Mouse (Mus musculus) adrenal gland, postnatal 36 days (tissue): ENCODE measurements at regions not wholly inside any gene's neighbourhood (a gene's known extent, or its start where the extent isn't known, plus 50 kb on each side); places are given as distances from the start of the nearest gene placed in this dataset.

Source experiments
- DNase-seq, 2 experiments: peaks; one replicate each; pipeline ENCODE4 v3.0.0; 2021; ENCODE audit warnings: mixed read lengths in 1 of 2

DNA sequence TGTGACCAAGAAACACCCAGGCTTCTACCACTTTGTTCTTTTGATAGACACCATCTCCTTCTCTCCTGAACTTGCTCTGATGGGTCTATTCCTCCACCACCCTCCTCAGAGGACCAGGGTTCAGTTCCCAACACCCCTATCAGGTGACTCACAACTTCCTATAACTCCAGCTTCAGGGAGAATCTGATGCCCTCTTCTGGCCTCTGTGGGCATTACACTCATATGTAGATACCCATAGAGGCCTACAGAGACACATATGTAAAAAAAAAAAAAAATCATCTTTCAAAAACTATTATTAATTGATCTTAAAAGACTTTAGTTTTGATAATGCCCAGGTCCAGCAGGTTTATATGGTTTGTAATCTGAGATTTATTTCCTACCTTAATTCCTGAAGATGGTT lies 505.9 kb upstream of the Tmem132c start:
- no peak for DNase-seq

DNA sequence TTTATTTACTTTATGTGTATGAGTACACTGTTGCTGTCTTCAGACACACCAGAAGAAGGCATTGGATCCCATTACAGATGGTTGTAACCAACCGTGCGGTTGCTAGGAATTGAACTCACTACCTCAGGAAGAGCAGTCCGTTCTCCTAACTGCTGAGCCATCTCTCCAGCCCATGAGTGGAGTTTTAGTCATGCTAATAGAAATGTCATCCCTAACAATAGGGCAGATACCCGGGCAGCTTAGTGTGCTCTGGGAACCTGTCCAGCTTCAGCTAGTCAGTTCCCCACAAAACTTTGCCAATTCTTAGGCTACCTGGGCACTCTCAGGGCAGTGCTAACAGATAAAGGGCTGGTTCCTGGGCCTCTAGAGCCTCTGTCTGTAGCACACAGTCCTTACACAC lies 503.9 kb upstream of the Tmem132c start:
- no peak for DNase-seq

DNA sequence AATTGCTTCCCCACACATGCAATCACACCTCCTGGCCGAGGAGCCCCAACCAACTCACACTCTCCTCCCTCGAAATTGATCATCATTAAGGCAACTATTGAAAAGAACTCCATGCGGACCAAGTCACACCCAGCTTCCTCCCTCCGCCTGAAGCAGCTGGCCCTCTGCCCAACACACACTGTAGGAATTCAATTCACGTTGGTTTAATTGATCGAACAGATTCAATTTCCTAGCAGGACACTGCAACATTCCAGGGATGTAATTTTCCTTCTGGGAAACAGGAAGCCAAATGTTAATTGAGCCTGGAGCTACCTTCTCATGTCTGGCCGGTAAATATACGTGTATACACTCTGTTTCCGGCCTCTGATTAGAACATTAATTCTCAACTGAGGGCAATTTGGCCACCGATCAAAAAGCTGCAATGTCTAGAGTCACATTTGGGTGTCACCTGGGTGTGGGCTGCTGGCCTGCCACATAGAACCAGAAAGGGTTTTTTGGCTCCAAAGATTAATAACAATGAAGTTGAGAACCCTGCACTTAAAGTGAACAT lies 500.7 kb upstream of the Tmem132c start:
- DNase-seq: no peak

DNA sequence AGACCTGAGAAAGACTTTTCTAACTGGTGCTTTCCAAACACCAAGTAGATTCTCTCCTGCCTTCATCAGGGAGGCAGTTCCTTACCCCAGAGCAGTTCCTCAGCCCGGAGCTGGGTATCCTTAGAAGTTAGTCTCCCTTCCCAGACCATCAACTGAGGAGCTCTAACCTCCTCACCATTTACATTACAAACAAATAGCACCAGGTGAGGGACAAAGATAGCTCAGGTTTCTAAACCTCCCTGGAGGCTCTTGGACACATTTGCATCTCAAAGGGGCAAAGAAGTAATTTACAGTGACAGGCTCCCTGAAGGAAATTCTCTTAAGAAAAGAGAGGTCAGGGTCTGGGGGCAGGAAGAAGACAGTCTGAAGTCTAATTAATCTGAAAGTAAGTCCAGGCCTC lies 486.5 kb upstream of the Tmem132c start:
- DNase-seq: no peak

DNA sequence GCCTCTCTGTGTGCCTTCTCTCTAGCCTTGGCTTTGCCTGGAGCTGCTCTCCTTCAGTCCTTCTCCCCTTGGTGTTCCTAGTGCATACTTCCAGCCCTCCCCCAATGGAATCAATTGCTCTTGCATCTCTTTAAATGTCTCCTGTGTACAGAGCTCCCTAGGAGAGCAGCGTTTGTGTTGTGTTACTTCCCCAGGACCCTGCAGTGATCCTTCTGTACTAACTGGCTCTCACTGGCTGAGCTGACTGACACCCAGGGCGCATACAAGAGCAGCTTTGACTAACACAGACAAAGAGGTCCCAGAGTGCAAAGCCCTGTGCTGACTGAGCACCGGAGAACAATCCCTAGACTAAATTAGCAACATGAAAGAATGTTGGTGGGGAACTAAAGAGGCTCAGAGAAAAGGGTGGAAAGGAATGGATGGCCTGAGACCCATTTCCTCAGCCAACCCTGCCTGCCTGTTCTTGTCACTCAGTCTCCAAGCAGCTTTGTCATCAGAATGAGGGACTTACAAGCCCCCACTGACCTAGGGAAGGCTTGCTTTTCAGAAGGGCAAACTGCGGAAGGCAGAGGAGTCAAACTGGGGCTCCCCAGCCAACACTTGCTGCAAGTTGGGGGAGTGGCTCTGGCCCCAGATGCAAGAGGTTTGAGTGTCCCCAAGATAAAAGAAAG lies 476.4 kb upstream of the Tmem132c start:
- DNase-seq: no peak

DNA sequence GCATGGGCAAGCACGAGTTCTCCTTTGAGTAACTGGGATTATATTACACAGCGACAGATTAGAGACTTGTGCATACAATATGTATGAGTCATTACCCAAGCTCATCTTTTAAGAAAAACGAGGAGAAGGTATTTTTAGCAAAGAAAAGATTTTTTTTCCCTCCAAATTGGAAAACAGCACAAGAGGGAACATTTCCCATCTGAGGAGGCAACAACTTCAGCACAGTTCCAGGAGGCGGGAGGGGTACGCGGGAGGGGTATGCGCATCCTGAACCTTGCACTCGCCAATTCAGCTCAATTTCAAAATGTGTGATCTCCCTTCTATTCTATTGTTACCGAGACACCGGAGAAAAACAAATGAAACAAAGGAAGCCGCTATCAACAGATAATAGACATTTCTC lies 472.6 kb upstream of the Tmem132c start:
- DNase-seq: no peak

DNA sequence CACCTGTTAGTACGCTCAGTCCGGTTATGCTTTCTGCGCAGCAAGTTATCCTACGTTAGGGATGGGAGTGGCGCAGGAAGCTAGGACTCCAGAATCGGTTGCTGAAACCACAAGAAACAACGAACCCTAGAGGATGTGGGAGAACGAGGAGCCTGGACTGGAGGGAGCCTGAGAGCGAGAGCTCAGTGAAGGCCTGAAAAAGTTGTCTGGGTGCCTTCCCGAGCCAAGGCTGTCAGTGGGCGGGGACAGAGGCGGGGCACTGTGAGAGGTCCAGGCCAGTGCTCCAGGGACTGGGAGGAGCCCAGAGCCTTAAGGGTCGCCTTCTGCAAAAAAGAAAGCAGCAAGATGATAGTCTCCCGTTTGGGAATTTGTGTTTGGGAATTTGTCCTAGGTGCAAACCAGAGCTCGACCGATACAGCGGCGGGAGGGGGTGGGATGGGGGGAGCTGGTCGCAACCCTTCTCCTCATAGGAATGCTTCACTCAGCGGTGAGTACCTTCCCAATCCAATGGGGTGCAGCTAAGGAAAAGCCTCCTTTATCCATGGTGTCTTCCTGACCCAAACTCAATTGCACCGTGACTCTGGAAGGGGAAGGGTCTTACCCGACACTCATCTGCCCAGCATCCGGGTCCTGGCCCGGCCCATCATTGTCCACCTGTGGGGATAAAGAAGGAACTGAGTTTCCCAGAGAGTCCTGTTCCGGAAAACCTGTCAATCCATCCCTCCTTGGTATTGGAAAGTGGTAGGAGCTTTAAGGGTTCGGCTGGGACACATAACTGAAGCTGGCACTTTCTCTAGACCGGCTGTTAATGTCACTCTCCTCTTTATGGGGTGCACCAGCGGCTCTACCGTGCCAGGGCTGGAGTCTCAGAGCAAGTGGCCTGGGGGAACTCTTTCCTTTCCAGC lies 453.6 kb upstream of the Tmem132c start:
- DNase-seq: peak; percentile 86 to 87

DNA sequence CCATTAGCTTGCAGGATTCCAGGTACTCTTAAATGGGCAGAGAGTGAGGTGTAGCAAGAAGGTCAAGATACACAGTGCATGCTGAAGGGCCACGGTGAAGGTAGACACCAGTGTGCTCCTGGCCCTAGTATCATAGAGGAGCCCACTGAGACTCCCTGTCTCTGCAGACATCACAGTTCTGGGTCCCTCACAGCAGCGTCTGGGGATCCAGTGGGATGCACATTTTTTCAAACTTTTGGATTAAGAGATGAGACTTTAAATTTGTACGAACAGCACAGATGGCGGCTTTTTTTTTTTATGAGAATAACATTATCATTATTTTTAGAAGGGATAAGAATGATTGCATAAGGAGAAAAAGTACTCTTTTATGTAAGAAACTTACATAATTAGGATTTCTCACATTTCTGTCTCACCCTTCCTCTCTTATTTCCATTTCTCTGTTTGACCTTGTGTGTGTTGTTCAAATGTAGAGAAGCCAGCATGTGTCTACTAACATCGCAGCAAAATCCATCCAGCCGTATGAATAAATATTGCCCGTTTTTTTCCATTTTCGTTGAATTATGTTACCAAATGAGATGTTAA lies 441.8 kb upstream of the Tmem132c start:
- DNase-seq: no peak

DNA sequence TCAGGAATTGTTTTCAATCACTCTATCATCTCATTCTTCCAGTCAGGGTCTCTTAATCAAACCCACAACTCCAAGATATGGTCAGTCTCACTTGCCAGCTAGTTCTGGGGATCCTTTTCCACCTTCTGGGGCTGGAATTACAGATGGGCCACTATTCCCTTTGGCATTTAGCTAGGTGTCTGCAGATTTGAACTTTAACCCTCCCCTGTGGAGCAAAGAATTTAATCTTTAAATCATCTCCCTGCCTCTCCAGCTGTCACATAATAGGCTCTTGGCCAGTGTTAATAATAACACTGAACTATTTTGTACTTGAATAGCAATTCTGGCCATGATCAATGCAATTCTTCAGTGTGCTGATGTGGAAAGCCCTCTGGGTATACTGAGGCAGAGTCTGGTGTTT lies 435.0 kb upstream of the Tmem132c start:
- no peak for DNase-seq

DNA sequence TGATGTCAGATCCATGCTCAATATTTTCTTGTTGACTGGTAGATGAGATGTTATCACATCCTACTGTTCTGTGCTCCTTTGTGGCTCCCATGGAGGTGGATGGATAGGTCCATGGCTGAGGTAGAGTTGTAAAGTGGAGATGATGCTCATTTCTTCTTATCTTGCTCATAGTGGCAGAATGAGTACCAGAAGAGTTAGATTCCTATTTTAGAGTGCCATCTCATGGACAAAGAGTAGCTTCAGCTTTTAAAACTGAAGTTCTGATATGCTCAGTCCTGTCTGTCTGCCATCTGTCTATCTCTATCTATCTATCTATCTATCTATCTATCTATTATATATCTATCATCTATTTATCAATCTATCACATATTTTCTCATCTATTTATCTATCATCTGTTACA lies 425.5 kb upstream of the Tmem132c start:
- no peak for DNase-seq

DNA sequence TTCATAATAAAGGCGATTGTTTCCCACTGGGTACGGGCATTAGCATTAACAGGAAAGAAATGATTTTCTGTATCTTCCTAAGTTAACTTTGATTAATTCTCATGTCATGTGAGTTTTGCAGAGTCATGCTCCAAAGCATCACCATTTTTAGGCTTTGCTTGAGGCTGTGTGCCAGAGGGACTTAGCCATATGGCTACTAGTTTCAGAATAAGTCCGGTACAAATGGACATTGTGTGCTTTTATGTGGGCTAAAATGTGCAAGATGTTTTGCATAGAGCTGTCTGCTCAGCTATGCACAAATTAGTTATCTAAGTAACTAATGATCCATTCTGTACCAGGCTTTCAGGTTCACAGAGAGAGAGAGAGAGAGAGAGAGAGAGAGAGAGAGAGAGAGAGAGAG lies 406.2 kb upstream of the Tmem132c start:
- no peak for DNase-seq

DNA sequence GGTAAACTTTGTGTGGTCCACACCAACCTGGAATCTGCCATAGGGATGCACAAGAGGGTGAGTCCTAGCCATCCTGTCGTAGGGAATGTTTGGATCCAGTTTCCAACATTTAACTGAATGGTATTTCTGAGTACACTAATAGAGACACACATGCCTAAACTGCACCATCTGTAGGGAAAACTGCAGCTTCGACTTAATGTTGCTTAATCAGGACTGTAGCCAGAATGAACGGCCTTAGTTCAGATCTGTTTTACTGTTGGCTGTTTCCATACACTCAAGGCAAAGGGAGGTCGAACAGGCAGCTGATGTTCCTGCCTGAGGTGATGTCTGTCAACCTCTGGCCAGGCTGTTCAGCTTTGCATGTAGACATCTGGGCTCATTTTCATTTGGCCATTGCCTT lies 399.0 kb upstream of the Tmem132c start:
- DNase-seq: no peak

DNA sequence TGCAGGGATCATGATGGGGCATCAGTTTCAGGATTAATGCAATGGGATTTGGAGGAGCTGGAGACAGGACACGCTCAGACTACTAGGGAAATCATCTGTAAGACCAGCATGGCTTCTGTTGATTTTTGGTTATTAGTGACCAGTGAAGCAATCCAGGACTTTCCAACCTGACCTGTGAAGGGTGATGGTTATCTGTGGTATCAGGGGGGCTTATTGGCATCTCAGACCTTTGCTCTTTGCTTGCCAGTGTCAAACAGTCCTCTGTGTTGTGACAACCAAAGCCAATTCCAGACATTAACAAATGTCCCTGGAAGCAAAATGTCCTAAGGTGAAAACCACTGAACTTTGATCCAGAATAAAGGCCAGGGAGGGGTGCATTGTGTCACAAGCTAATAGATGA lies 379.5 kb upstream of the Tmem132c start:
- no peak for DNase-seq

DNA sequence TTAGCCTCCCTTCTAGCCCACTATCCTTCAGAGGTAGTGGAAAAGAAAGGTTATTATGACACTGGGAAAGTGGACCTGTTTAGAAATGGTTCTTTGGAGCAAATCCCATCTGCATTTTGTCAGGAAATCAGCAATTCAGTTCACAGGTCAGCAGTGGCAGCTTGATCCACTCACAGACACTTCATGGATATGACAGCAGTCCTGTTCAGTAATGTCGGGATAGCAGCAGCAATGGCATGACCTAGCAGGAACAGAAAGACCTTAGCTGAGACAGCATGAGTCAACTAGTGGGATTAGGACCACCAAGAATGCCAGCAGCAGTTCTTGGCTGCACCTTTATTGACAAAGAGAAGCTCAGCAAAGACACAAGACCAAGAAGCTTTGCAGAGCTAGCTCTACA lies 365.8 kb upstream of the Tmem132c start:
- no peak for DNase-seq

DNA sequence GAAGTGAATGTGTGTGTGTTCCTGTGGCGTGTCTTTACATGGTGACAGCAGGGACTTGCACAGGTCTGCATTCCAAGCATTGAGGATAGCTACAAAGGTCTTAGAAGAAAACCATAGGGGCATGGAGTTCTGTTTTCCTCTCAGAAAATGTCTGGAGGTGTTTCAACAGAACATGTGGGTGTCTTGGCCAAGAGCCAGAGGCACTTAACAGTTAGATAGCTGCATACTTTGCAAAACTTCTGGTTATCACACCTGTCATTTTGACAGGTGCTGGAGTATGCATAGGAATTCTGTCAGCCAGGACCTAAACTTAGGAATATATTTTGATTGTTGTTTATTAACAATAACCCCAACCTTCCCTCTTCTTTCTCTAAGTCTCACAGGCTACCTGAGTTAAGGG lies 350.9 kb upstream of the Tmem132c start:
- no peak for DNase-seq

DNA sequence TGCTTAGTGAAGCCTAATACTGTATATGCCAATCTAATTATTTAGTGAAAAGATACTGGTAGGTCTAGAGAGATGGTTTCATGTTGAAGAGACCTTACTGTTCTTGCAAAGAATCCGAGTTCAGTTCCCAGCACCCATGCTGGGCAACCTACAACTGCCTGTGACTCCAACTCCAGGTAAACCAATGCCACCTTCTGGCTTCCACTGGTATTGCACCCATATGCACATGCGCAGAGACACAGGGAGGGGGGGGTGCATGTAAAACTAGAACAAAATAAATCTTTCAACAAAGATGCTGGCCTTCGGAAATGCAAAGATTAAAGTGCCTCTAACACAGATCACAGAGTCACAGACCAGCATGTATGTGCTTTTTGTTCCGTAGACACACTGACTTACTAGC lies 348.5 kb upstream of the Tmem132c start:
- DNase-seq: no peak

DNA sequence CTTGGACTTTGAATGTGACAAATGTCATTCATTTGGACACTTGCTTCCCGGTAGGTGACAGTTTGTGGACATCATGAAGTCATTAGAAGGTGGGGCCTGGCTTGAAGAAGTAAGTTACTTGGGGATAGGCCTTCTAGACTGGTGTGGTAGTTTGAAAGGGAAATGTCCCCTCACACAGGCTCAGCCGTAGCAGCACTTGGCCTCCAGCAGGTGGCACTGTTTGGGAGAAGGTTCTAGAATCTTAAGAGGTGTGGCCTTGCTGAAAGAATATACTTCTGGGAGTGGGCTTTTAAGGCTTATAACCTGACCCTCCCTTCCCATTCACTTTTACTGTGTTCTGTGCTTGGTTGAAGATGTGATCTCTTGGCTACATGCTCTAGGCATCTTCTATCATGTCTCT lies 331.5 kb upstream of the Tmem132c start:
- DNase-seq: no peak

DNA sequence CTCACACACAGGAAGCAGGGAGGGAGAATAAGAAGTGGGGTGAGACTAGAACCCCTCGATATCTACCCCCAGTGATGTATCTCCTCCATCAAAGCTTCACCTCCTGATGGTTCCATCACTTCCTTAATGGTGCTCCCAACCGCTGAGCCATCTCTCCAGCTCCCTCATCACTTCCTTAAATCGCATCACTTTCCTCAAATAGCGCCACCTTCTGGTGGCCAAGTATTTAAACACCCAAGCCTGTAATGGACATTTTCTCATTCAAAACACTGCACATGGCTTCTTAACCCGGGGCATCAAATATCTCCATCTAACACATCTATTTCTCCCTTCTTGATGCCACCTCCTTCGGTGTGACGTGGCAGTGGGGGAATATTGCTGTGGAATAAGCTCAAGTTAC lies 324.3 kb upstream of the Tmem132c start:
- DNase-seq: no peak

DNA sequence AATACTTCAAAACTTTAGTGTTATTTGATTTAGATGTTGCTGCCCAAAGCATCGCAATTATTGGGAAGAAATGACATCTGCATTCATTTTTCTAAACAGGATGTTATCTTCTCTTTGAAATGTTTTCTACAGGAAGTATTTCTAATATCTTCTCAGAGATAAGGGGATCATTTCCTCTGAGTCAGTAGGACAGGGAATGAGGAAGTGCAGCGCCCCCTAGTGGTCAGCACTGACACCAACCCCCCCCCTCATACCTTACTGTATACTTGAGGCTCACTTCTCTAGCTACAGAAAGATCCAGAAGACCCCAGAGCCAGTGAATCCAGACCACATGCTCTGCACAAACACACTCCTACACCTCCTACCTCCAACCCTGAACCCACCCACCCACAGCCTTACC lies 308.1 kb upstream of the Tmem132c start:
- peak; percentile 5 to 6 for DNase-seq

DNA sequence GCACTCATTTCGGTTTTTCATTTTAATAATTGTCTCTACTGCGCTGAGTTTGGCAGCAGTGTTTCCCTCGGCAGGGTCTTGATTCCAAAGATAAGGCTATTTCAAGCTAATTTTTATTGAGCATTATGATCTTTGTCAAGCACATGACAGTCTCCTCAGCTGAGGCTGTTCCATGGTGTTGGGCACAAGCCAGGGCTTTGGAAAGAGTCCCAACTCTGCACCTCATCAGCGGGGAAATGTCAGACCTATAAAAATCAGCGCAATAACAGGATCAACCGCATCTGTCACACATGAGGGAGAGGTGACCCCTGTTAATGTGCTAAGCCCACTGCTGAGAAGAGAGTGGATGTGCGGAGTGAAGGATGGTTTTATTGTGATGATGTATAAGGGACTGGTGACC lies 296.7 kb upstream of the Tmem132c start:
- no peak for DNase-seq

DNA sequence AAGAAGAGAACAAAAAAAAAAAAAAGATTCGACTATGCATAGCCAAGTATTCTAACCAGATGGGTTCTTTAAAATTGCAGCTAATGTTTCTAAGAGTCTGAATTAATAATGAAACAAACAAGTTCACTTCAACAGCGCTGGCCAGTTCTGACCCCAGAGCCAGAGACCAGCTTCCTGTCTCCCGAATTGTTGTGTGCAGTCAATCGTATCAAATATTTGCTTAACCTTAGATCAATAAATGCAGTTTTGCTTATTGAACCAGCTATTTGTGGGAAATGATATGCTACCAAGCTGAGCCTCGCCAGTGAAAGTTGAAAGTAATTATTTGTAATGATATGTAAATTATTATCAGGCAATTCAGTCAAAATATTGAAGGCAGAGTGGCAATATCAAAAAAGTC lies 287.4 kb upstream of the Tmem132c start:
- DNase-seq: no peak

DNA sequence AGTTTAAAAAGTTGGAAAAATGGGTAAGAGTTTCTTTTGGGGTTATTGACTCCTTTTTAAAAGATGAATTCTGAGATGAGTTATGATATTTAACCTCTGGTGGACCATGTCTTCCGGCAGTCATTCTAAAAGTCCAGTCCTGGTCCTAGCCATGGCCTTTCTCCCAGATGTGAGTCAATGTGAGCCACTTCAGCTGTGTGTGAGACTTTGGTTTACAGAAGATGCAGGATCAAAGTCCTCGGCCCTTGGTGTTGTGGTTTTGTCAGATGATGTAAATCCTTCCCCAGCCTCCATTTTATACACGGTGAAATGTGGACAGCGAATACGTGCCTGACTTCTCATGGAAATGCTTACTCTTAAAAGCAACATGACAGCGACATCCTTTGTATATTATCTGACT lies 287.0 kb upstream of the Tmem132c start:
- DNase-seq: no peak

DNA sequence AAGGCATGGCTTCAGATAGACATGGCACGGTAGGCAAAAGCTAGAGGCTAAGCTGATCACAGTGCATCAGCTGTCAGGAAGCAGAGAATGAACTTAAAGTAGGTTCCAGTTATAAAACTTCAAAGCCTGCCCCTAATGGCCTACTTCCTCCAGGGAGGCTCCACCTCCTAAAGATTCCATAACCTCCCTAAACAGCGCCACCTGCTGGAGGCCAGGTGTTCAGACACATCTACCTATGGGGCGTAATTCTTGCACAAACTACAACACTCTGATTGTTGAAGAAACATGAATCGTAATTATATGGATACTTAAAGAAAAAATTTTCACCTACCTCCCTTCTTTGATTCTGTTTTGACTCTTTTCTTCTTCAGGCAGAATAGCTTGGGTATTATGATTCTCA lies 277.0 kb upstream of the Tmem132c start:
- no peak for DNase-seq
